Mouse (Mus musculus): Measurements from ENCODE around the gene Hoxb3. TPM values are rescaled to one million over a fixed set of nuclear protein-coding genes. Genes with fewer than 3 reads are reported as not detected.
A peak's percentile ranks its signal among the peaks of the same experiment; 100 is the strongest.

The Hoxb3 gene
- total RNA-seq, 2 experiments from 2014 or later, result not detected

GRCm38 (mm10) chr11:96288455-96289221 is 34.5 kb upstream of the Hoxb3 start:
- DNase-seq, result no peak

GRCm38 (mm10) chr11:96289293-96289692 is 33.8 kb upstream of the Hoxb3 start:
- DNase-seq, result no peak

- DNase-seq, result no peak
Measured at GRCm38 (mm10) chr11:96289837-96290236, 33.3 kb upstream of the Hoxb3 start.

DNA sequence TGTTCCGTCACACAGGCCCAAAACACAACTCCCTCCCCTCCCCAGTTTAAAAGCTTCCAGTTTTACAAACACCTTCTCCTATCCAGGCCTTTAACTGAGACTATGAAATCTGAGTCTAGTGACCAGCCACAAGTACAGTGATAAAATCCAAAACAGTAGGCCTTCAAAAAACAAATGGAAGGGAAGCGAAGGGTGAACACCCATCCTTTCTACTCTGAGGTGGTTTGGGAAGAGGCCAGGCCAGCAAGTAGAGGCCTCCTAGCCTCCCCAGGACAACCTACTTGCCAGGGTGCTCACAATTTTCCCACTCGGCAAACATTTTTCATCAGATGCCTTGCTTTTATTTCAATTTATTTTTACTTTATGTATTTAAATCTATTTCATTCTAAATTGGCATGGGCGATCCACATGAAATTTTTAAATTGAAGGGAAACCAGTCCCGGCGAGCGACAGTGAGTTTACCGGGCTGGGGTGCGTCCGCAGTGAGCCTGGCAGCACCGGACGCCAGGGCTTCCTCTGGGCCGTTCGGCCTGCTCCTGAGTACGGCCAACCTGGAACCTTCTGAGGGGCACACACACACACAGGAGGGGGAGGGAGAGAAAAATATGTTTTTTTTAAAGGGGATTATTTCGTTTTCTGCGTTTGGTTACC is 32.3 kb upstream of the Hoxb3 start:
- DNase-seq, result no peak

- DNase-seq, result no peak
Measured at GRCm38 (mm10) chr11:96291681-96292564, 31.2 kb upstream of the Hoxb3 start, which contains the start of gene Hoxb6. Gene Hoxb6 (plus strand): TSS chr11:96292476.

DNA sequence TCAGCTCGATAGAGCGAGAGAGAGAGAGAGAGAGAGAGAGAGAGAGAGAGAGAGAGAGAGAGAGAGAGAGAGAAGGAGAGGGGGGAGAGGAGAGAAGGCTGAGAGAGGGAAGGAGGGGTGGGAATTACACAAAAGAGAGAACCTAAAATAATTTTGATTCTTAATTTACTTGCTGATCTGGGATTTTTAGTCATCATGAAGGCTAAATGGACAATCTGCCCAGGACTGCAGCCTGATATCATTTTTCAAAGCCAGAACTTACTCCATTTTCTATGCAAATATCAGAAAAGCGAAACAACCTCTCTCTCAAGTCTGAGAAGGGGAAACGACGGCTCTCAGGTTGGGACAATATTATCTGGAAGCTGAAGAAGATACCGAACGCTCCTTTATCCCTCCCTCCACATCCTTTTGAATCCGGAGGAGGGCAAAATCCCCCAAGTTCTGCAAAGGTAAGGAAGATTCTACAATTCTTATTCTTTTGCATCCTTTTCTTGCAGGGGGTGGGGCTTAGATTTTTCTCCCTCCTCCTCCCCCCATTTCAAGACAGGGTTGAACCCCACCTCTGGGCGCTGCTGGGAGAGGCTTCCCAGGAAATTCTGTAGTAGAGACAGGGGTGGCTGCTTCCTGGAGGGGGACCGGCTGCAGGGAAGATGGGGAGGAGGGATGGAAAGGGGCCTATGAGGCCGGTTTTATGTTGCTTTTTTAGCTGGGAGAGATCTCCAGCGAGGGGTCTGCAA is 30.4 kb upstream of the Hoxb3 start:
- no peak for DNase-seq

DNA sequence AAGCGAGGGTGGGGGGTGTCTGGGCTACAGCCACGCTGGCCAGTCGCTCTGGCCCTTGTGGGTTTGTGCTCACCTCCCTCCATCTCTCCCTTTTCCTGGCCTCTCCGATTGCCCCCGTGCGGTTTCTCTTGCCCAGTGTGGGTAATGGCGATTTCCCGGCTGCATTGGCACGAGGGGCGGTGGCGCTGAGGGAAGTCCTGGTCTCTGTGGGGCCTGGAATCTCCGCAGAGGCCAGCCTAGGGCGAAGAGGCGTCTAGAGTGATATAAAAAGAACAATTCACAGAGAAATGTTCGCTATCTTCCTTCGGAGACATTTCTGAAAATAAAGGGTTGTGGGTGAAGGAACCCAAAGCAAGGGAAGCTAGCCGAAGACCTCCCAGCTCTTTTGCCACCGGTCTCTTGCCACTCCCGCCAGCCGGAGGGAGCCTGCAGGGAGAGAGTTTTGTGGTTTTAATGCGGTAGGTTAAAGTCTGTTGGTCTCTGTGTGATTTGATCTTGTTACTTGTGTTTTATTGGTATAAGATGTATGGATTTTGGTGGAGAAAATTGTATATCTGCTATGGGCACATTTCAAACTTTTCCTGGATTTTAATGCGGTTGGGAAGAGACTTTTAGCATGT is 29.7 kb upstream of the Hoxb3 start:
- DNase-seq, result no peak

DNA sequence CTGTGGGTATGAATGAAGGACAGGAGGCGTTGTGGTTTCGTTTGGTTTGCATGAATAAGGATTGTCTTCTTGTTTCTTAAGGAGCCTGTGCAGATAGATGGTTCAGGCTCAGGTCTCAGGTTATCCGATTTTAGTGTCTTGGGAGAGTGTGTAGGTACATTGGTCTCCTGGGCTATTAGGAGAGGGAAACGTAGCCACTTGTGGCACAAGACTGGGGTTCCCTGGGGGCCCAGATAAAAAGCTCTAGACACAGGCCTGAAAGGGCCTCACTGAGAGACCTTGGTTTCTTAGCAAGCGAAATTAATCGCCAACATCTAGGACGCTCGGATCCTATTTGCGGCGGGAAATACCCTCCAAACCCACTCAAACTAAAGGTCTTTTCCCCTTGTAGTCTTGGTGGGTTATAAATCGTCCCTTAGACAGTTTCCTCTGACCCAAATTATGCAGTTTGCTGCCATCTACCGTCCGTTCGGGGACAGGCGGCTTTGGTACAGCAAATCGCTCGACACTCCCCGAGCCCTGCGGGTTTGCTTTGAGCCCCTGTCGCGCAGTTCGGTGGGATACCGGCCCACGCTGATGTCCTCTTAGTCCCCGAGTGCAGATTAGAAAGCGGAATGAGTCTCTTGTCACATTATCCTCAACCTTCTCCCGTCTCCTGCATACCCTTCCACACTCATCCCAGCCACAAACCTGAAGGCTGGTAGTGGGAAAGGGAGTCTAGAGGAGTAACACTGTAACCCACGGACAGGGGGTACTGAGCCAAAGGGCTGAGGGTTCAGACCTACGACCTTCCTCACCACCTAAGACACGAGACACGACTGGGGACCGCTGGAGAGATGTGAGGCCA is 28.7 kb upstream of the Hoxb3 start:
- DNase-seq, result no peak

DNA sequence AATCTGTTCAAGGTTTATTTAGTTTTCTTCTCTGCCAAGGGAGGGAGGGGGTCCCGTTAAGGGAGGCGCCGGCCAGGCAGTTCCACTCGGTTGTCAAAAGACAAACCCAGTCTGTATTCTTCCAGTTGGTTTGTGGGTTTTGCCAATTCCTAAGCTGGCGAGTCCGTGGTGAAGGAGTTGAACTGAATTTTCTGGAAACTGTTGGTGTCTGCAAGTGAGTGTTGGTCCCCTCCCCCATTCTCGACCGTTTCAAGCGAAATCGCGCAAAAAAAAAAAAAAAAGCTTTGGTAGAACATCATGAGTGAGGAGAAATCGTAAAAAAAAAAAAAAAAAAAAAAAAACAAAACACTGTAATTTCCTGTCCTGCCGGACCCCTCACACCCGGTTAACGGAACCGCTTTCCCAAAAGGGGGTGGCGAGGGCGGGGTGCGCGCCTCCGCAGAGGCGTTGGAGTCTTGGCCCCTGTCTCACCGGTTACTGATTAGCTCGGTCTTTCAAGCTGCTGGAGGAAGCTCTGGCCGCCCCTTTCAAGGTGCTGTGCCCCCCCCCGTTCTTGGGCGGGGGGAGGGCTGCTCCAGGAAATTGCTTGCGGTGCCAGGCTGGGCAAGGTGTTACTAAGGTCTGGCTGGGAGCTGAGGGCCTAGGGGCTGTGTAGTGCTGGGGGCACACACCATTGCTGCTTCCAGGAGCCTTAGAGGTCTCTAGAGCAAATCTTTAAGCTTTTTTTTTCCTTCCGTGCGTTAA is 27.9 kb upstream of the Hoxb3 start:
- no peak for DNase-seq

GRCm38 (mm10) chr11:96296997-96297396 is 26.1 kb upstream of the Hoxb3 start:
- no peak for DNase-seq

DNA sequence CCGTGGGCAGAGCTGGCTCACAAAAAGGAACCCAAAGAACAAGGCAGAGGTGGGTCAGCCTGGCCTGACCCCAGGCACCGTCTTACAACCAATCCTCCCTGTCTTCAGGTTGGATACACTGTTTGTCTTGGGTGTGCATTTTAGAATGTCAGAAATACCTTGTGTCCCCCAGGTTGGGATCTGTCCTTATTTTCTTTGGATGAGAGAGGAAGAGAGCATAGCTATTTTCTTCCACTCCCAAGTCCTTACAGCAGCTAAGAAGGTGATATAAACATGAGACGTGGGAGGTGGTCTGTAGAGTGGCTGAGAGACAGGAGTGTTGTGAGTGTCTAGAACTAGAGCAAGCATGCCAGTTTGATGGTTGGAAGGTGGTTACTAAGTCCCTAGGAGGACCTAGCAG is 25.7 kb upstream of the Hoxb3 start:
- DNase-seq, result no peak

- DNase-seq, result no peak
Measured at GRCm38 (mm10) chr11:96297968-96298635, 25.0 kb upstream of the Hoxb3 start.

DNA sequence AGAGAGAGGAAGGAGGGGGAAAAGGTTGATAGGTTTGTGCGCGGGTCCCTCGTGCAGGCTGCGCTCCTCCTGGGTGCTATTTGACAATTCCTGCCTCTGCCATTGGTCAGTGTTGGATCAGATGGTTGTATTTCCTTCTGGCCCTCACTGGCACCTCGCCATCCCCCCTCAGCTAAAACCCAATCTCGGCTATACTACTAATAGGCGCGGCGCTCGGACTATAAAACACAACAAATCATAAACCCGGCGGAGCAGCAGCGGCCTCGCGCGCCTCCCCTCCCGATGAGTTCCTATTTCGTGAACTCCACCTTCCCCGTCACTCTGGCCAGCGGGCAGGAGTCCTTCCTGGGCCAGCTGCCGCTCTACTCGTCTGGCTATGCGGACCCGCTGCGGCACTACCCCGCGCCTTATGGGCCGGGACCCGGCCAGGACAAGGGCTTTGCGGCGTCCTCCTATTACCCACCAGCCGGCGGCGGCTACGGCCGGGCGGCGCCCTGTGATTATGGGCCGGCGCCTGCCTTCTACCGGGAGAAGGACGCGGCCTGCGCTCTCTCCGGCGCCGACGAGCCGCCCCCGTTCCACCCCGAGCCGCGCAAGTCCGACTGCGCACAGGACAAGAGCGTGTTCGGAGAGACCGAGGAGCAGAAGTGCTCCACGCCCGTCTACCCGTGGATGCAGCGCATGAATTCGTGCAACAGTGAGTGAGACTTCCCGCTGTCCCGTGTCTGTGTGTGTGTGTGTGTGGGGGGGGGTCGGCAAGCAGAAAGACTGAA is 24.0 kb upstream of the Hoxb3 start:
- DNase-seq, result no peak

- no peak for DNase-seq
Measured at GRCm38 (mm10) chr11:96299781-96300180, 23.3 kb upstream of the Hoxb3 start.

- DNase-seq, result no peak
Measured at GRCm38 (mm10) chr11:96300354-96301063, 22.6 kb upstream of the Hoxb3 start.

DNA sequence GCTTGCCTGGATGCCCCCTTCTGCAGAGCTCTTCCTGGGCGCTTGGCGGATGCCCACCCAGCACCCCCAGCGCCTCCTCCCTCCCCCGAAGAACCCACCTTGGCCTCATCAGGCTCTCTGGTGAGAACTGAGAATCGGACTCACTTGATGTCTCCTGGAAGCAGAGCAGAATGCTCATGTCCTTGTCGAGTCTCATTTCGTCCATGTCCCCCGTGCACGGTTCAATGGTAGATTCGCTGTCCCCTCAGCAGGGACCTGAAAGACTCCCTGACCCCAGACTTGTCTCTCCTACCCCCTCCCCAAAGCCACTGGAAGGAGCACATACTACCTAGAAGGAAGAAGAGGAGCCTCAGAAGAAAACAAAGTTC is 22.1 kb upstream of the Hoxb3 start:
- no peak for DNase-seq

DNA sequence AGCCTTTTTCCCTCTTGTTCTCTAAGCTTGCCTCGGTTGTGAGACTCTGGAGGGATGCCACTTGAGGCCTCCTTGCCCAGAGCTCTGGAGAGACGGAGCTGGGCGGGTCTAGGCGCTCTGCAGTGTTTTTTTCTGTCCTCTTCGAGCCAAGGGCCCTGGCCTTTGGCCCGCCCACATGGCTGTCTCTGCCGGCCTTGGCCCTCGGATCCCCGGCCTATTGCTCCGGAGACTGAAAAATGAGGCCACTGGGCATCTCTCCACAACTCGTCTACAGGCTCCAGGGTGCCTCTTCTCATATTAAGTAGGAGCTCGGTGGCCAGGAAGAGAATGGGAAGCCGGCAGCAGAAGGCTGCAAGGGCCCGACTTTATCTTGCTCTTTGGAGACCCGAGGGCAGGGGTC is 21.3 kb upstream of the Hoxb3 start:
- DNase-seq, result peak in 1 of 2 experiments; percentile 67
